Mouse (Mus musculus) left cerebral cortex, adult 9 months (tissue): ENCODE measurements around the gene Ranbp1.
"Not testable (repeated sequence)": the region's sequence is repeated elsewhere in the genome, so short reads cannot be mapped to it uniquely, and the experiment has no call there.

Experiments used
- DNase-seq, 2 experiments: peaks; one replicate each; pipeline ENCODE4 v3.0.0; 2022; ENCODE audit warnings: low spot score in 2 of 2

Ranbp1 gene

GRCm38 (mm10) chr16:18203430-18204091 is 45.0 kb downstream of the Ranbp1 start:
- DNase-seq = no peak

GRCm38 (mm10) chr16:18202061-18202460 is 46.5 kb downstream of the Ranbp1 start:
- DNase-seq = no peak

- DNase-seq = no peak
Observed at GRCm38 (mm10) chr16:18201620-18202019, 46.9 kb downstream of the Ranbp1 start.

GRCm38 (mm10) chr16:18200062-18200461 is 48.5 kb downstream of the Ranbp1 start:
- no peak for DNase-seq

- DNase-seq = no peak
Observed at GRCm38 (mm10) chr16:18198365-18199098, 50.0 kb downstream of the Ranbp1 start.

- DNase-seq = no peak
Observed at GRCm38 (mm10) chr16:18197881-18198280, 50.7 kb downstream of the Ranbp1 start.

GRCm38 (mm10) chr16:18195561-18195960 is 53.0 kb downstream of the Ranbp1 start:
- DNase-seq = not testable (repeated sequence)

- peak; percentile 72 to 87 for DNase-seq
Observed at GRCm38 (mm10) chr16:18195068-18195467, 53.5 kb downstream of the Ranbp1 start.

- peak in 1 of 2 experiments; percentile 50 for DNase-seq
Observed at GRCm38 (mm10) chr16:18194208-18194985, 54.1 kb downstream of the Ranbp1 start.

GRCm38 (mm10) chr16:18191006-18191405 is 57.5 kb downstream of the Ranbp1 start:
- DNase-seq = no peak
